Mouse (Mus musculus) thymus, postnatal 0 days (tissue): ENCODE data around the gene Rrp36. TPM values are rescaled to one million over a fixed set of nuclear protein-coding genes. Genes with fewer than 3 reads are reported as not detected.
A peak's percentile ranks its signal among the peaks of the same experiment; 100 is the strongest.

Source experiments
- DNase-seq: peaks from one replicate; pipeline ENCODE4 v3.0.0-alpha.2; 2015; ENCODE audit warnings: low spot score
- polyA plus RNA-seq: library from polyadenylated mRNA; unstranded; fragments of >200 nt; fragmentation: Nextera tagmentation; extraction: Ambion mirVana; gene quantifications from 2 replicates; pipeline ENCODE4 v1.2.1, GENCODE M21; 2015

Gene Rrp36
- polyA plus RNA-seq, 1 experiment from 2014 or later, result 68.6 TPM

GRCm38 (mm10) chr17:46647279-46647678 lies 26.9 kb downstream of the Rrp36 start:
- DNase-seq, result no peak

DNA sequence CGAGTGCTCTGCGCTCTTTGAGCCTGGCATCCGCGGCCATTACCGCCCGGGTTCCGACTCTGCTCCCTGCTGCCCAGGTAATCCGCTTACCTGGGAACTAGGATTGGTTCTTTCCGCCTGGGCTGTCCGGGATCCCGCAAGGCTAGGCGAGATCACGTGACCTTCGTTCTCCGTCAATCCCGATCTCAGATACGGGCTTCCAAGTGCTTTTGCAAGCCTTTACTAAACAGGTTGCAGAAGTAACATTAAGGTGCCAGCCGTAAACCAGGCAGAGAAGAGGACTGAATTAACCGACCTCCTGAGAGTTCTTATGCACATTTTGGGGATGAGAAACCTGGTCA lies 27.9 kb downstream of the Rrp36 start:
- DNase-seq, result no peak

GRCm38 (mm10) chr17:46645561-46646321 lies 28.4 kb downstream of the Rrp36 start, which contains the start of the genes Klc4 and Mrpl2:
Gene Klc4, minus strand, starts transcription at chr17:46646022.
Gene Mrpl2, plus strand, starts transcription at chr17:46646229.
- DNase-seq, result peak; percentile 99

DNA sequence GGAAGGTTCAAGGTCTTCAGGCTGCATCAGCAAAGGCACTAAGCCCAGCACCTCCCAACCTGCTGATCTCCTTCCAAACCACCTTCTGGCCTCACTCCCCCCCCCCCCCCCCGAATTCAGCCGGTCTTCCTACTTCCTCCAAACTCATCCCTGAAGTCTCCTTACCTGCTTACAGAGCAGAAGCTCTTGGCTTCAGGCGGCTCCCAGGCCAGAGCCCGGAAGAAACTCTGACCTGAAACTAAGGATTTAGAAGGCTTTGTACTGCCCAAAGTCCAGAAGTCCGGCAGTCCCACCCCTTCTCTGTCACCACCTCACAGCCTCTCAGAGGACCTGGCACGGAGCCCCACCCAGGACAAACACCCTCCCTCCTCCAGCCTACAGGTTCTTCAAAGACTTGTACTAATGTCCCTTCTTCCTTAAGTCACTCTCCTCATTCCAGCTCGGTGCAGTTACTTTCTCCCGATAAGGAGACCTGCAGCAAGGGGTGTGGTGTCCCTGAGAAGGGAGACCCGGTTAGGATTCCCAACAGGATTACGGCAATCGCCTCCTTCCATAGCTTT lies 29.2 kb downstream of the Rrp36 start:
- DNase-seq, result no peak

- no peak for DNase-seq
These were observed 29.9 kb downstream of the Rrp36 start for GRCm38 (mm10) chr17:46644152-46644805.

DNA sequence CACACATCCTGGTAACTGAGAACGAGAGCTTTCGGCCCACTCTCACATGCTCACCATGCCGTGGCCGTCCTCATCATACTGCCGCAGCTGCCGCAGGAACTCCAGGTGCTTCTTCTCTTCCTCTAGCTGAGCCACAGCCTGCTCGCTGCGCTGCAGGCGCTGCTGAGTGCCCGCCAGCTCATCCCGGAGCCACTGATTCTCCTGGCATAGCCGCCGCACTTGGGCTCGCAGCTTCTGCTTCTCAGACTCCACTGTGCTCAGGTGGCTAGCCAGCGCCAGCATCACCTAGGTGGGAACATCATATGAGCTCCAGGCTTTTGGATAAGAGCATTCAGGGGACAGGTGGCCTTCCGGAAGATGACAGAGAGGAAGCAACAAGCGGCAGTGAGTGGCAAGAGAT lies 32.1 kb downstream of the Rrp36 start:
- no peak for DNase-seq

DNA sequence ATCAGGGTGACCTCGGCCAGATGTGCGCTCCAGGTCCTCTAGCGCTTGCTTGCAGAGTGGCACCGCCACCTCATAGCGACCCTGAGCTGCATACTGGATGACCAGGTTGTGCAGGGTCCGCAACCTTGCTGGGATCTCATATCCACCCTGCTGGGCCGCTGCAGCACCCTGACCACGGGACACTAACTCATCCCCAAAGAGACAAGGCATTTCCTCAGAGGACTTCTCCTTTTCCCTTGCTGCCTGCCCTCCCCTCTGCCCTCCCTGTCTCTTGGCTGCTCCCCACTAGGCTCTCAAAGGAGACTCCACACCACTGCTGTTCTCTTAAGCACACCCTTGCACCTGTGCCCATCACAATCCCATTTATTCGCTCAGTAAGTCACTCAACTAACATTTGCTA lies 34.2 kb downstream of the Rrp36 start:
- no peak for DNase-seq

DNA sequence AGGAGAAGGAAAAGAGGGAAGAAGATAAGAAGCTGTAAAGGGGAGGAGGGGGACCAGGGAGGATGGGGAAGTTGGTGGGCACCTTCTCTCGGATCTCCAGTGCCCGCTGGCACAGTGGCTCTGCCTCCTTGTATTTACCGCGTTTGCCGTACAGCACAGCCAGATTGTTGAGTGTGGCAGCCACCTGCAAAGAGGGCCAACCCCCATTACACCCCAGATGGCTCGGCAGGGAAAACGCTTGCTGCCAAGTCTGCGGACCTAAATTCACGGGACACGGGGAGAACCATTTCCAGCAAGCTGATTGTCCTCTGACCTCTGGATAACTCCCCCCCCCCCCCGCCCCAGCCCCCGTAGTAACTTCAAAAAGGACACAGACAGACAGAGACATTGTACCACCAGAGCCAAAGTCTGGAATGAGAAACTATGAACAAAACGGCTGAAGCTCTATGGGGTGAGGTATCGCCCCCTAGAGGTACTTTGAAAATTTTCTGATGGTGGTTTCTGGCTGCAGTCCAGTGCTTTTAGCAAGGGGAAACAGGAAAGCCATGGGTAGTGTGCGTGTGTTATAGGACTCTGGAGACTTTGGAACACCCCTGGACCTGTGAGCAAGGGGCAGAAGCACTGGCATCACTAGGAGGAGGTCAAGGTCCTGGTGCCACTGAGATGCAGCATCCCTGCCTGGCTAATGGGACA lies 37.2 kb downstream of the Rrp36 start:
- peak; percentile 76 for DNase-seq

- DNase-seq, result peak; percentile 65
These were observed 44.3 kb downstream of the Rrp36 start for GRCm38 (mm10) chr17:46629685-46630441.

- DNase-seq, result peak; percentile 68
These were observed 45.1 kb downstream of the Rrp36 start, which contains the start of gene Ptk7 for GRCm38 (mm10) chr17:46628791-46629684. Gene Ptk7, minus strand, starts transcription at chr17:46629504.

GRCm38 (mm10) chr17:46628471-46628790 lies 45.7 kb downstream of the Rrp36 start:
- no peak for DNase-seq

DNA sequence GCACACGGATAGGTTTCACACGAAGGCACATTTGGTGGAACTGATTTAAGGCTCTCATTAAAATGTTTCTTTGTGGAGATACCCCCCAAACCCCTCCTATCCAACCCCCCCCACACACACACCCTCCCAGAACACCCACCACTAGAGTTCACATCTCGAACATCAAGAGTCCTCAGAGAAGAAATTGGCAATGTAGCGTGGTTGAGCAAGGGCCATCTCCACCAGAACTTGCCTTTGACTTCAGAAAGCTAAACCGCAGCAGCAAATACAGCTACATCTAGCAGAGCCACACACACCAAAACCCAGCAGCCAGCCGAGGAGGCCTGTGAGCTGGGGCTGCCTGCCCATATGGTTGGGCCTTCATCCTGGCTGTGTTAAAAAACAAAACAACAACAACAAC lies 46.7 kb downstream of the Rrp36 start:
- no peak for DNase-seq

DNA sequence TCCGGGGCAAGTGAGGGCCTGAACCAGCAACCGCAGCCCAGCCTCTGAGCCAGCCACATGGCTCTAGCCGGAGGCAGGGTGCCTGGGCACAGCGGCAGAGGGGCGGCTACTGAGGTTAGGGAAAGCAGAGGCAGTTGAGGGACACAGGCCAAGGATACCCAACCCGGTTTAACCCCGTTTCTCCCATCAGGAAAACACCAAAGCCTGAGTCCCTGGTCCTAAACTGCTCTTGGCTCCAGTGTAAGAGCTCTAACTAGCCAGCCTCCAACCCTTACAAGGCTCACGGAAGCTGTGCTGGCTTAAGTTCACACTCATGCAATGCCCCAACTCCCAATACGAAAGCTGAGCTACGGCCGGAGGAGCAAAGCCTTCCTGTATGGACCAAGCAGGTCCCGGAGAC lies 49.6 kb downstream of the Rrp36 start:
- no peak for DNase-seq

DNA sequence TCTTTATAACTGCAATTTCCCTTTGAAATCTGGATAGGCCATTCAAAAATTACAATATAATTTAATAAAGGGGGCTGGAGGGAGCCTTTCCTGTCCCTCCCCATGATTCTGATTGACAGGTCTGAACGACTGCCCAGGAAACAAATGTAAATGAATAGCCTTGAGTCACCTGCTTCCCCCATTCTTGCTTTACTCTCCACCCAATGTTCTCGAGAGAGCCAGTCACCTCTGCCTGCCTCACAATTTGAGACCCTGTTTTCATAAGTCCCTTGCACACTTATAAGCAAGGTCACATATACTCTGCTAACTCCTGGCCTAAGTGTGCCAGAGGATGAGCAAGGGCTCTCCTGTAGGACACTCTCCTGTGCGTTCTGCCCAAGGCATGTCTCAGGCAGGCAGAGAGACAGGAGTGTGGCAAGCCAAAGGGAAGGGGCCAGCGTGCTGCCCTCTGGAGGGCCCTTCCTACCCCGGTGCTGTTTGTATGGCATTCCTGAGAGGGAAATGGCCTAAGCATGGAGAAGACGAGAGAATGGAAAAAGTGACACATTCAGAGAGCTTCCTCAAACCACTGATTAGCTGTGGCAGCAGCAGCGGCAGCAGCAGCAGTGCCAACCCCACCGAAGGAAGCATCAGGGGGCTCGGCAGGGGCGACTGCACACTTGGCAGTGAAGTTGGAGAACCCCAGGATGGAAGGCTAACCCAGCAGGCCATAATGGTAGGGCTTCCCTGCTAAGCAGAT lies 50.2 kb downstream of the Rrp36 start:
- DNase-seq, result no peak

- DNase-seq, result peak; percentile 61
These were observed 51.9 kb downstream of the Rrp36 start for GRCm38 (mm10) chr17:46622269-46622668.

- no peak for DNase-seq
These were observed 52.8 kb downstream of the Rrp36 start for GRCm38 (mm10) chr17:46621324-46621723.

- DNase-seq, result no peak
These were observed 54.3 kb downstream of the Rrp36 start for GRCm38 (mm10) chr17:46619683-46620357.

- no peak for DNase-seq
These were observed 55.1 kb downstream of the Rrp36 start for GRCm38 (mm10) chr17:46618769-46619682.
